Mouse (Mus musculus): ENCODE data around the gene Aig1. TPM values are rescaled to one million over a fixed set of nuclear protein-coding genes. Genes with fewer than 3 reads are reported as not detected.

The Aig1 gene
- polyA plus RNA-seq, 1 experiment: 11.3 TPM

DNA sequence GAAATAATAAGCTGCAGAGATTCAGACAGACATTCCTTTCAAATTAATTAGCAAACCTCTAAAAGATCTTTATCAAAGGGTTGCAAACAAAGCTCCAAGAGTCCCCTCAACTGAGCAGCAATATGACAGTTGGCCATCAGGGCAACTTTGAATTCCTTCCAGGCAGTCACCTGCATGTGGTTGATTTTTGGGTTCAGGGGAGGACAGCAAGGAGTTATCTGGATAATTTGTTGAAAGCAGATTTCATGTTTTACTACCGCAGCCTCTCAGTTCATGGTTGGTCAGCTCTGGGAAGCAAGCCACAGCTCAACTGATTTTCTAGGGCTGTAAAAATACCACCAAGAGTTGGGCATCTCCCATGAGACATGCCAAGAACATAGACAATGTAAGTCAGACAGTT lies 98.1 kb downstream of the Aig1 start:
- H3K79me3 ChIP-seq (ENCODE audit: low read depth): no peaks in the 10 kb centered on the region
- H3ac ChIP-seq (ENCODE audit: control insufficient read depth, insufficient read length, low read depth): no peak overlapping the region
- H3K79me2 ChIP-seq (ENCODE audit: control insufficient read depth, insufficient read depth): no peaks in the 10 kb centered on the region
- TF ChIP-seq MAX (IDR thresholded peaks at IDR 0.05) (no peak), FOSL1 (IDR thresholded peaks at IDR 0.05; ENCODE audit: insufficient read depth, low read length, poor library complexity, severe bottlenecking) (no peak), CTCF (IDR thresholded peaks at IDR 0.05; ENCODE audit: control insufficient read depth, insufficient read depth, insufficient read length) (no peak), CEBPB (IDR thresholded peaks at IDR 0.05; ENCODE audit: low read depth) (no peak), USF1 (IDR thresholded peaks at IDR 0.05; ENCODE audit: low read depth) (no peak), MYOD1 (IDR thresholded peaks at IDR 0.05; ENCODE audit: control insufficient read depth, insufficient read length, low read depth) (no peak), MYOG (IDR thresholded peaks at IDR 0.05; ENCODE audit: control insufficient read depth, extremely low read depth, insufficient read length) (no peak)
- H3K4me3 ChIP-seq (ENCODE audit: insufficient read depth, poor library complexity, severe bottlenecking): no peak overlapping the region
- H3K36me3 ChIP-seq (ENCODE audit: control insufficient read depth, insufficient read depth): no peaks in the 10 kb centered on the region
- no peaks in the 10 kb centered on the region for H3K27me3 ChIP-seq (ENCODE audit: control insufficient read depth, insufficient read depth, insufficient read length)

DNA sequence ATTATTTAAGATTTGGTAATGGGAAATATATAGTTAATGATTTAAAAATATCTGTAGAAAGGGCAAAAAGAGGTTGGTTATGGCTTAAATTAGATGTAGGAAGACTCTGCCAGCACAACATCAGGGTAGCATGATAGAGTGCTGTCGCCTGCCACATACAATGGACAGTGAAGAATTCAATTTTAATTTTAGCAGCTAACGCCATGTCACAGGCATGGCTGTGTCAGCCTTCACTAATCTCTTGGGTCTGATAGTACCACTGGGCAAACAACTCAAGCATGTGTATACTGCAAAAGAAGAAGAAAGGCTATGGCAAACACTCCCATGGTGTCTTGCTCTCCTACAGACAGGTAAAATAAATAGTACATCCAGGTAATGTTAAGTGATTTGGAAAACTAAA lies 99.0 kb downstream of the Aig1 start:
- TF ChIP-seq CEBPB (IDR thresholded peaks at IDR 0.05; ENCODE audit: low read depth) (no peak), MYOG (IDR thresholded peaks at IDR 0.05; ENCODE audit: control insufficient read depth, extremely low read depth, insufficient read length) (no peak), FOSL1 (IDR thresholded peaks at IDR 0.05; ENCODE audit: insufficient read depth, low read length, poor library complexity, severe bottlenecking) (no peak), MAX (IDR thresholded peaks at IDR 0.05) (no peak)
- Histone ChIP-seq H3K27me3 (ENCODE audit: control insufficient read depth, insufficient read depth, insufficient read length) (no peaks in the 10 kb centered on the region), H3K79me3 (ENCODE audit: low read depth) (no peaks in the 10 kb centered on the region), H3K4me3 (ENCODE audit: insufficient read depth, poor library complexity, severe bottlenecking) (no peak overlapping the region), H3ac (ENCODE audit: control insufficient read depth, insufficient read length, low read depth) (no peak overlapping the region), H3K79me2 (ENCODE audit: control insufficient read depth, insufficient read depth) (no peaks in the 10 kb centered on the region), H3K36me3 (ENCODE audit: control insufficient read depth, insufficient read depth) (no peaks in the 10 kb centered on the region)

DNA sequence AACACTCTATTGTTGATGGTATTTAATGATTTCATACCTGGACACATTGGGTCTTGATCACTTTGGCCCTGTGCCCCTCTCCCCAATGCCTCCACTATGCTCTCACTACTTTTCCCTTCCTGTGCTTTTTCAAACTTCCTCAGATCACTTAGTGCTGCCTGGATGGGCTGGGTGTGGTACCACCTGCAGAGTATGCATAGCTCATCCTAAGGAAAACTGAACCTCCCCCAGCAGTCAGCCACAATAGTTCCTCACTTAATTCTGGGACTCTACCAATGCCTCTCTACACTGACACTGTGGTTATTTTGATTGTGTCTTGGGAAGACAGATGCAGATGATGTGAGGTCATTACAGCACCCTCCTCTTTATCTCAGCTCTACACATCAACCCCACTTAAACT lies 99.9 kb downstream of the Aig1 start:
- no peaks in the 10 kb centered on the region for H3K27me3 ChIP-seq (ENCODE audit: control insufficient read depth, insufficient read depth, insufficient read length)
- H3K4me3 ChIP-seq (ENCODE audit: insufficient read depth, poor library complexity, severe bottlenecking): no peak overlapping the region
- TF ChIP-seq CTCF (IDR thresholded peaks at IDR 0.05; ENCODE audit: control insufficient read depth, insufficient read depth, insufficient read length): no peak
- TF ChIP-seq FOSL1 (IDR thresholded peaks at IDR 0.05; ENCODE audit: insufficient read depth, low read length, poor library complexity, severe bottlenecking): no peak
- no peak for TF ChIP-seq MYOD1 (IDR thresholded peaks at IDR 0.05; ENCODE audit: control insufficient read depth, insufficient read length, low read depth)
- TF ChIP-seq CEBPB (IDR thresholded peaks at IDR 0.05; ENCODE audit: low read depth): no peak
- no peak for TF ChIP-seq USF1 (IDR thresholded peaks at IDR 0.05; ENCODE audit: low read depth)
- no peak for TF ChIP-seq MYOG (IDR thresholded peaks at IDR 0.05; ENCODE audit: control insufficient read depth, extremely low read depth, insufficient read length)
- TF ChIP-seq MAX (IDR thresholded peaks at IDR 0.05): no peak
- no peaks in the 10 kb centered on the region for H3K79me3 ChIP-seq (ENCODE audit: low read depth)
- no peak overlapping the region for H3ac ChIP-seq (ENCODE audit: control insufficient read depth, insufficient read length, low read depth)
- no peaks in the 10 kb centered on the region for H3K79me2 ChIP-seq (ENCODE audit: control insufficient read depth, insufficient read depth)
- no peaks in the 10 kb centered on the region for H3K36me3 ChIP-seq (ENCODE audit: control insufficient read depth, insufficient read depth)

DNA sequence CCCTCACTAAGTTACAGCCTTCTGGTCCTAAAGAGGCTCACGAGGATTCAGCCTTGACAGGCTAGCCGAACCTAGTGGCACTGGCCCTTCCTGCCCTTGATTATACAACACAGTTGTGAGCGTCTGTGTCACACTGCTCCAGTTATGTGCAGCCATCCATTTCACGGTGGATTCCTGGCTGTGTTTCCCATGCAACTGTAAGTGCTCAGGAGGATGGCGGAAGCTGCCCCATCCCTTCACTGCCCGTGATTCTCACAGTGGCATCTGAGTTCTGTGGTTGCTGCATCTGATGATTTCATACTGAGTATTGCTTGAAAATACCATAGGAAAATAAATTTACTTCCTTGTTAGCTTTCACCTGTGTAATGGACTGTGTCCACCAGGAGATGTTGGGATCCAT lies 101.7 kb downstream of the Aig1 start:
- Histone ChIP-seq H3K79me2 (ENCODE audit: control insufficient read depth, insufficient read depth) (no peaks in the 10 kb centered on the region), H3ac (ENCODE audit: control insufficient read depth, insufficient read length, low read depth) (no peak overlapping the region), H3K79me3 (ENCODE audit: low read depth) (no peaks in the 10 kb centered on the region), H3K36me3 (ENCODE audit: control insufficient read depth, insufficient read depth) (no peaks in the 10 kb centered on the region), H3K27me3 (ENCODE audit: control insufficient read depth, insufficient read depth, insufficient read length) (no peaks in the 10 kb centered on the region), H3K4me3 (ENCODE audit: insufficient read depth, poor library complexity, severe bottlenecking) (no peak overlapping the region)
- TF ChIP-seq FOSL1 (IDR thresholded peaks at IDR 0.05; ENCODE audit: insufficient read depth, low read length, poor library complexity, severe bottlenecking) (no peak), CTCF (IDR thresholded peaks at IDR 0.05; ENCODE audit: control insufficient read depth, insufficient read depth, insufficient read length) (no peak), CEBPB (IDR thresholded peaks at IDR 0.05; ENCODE audit: low read depth) (no peak), MAX (IDR thresholded peaks at IDR 0.05) (no peak), MYOG (IDR thresholded peaks at IDR 0.05; ENCODE audit: control insufficient read depth, extremely low read depth, insufficient read length) (no peak), MYOD1 (IDR thresholded peaks at IDR 0.05; ENCODE audit: control insufficient read depth, insufficient read length, low read depth) (no peak), USF1 (IDR thresholded peaks at IDR 0.05; ENCODE audit: low read depth) (no peak)

DNA sequence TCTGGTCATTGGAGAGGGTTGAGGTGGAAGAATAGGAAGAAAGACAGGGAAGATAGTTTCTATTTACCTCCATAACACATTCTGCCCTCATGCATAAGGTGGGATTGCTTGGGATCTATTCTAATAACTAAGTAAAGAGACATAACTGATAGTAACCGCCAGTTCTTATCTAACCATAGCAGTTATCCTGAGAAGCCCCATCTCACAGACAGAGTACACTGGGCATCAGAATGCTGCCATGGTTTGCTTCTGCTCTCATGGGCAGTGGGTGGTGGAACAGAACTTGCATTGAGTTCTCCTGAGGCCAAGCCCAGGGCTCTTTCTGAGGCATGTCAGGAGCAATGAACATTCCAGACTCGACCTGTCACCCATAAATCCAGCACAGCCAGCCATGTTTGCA lies 105.6 kb downstream of the Aig1 start:
- no peak for TF ChIP-seq CEBPB (IDR thresholded peaks at IDR 0.05; ENCODE audit: low read depth)
- no peak overlapping the region for H3K4me3 ChIP-seq (ENCODE audit: insufficient read depth, poor library complexity, severe bottlenecking)
- no peaks in the 10 kb centered on the region for H3K36me3 ChIP-seq (ENCODE audit: control insufficient read depth, insufficient read depth)
- no peaks in the 10 kb centered on the region for H3K79me3 ChIP-seq (ENCODE audit: low read depth)
- no peaks in the 10 kb centered on the region for H3K79me2 ChIP-seq (ENCODE audit: control insufficient read depth, insufficient read depth)
- no peaks in the 10 kb centered on the region for H3K27me3 ChIP-seq (ENCODE audit: control insufficient read depth, insufficient read depth, insufficient read length)
- no peak overlapping the region for H3ac ChIP-seq (ENCODE audit: control insufficient read depth, insufficient read length, low read depth)

DNA sequence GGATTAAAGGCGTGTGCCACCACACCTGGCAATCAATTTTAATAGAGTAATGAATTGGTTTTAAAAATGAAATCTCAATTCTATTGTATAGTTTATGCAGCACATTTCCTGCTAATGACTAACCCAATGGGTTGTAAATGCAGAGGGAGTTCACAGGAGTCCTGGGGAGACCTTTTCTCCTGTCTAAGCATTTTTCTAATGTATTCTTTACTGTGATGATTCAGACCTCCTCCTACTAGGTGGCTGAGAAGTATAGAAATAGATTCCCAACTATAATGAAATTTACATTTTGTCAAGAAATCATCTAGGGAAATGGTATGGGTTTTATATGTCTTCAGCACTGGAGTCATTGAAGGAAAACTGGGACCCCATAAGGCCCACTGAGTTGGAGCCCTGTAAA lies 114.1 kb downstream of the Aig1 start:
- no peaks in the 10 kb centered on the region for H3K79me3 ChIP-seq (ENCODE audit: low read depth)
- TF ChIP-seq MAX (IDR thresholded peaks at IDR 0.05): no peak
- no peak for TF ChIP-seq MYOD1 (IDR thresholded peaks at IDR 0.05; ENCODE audit: control insufficient read depth, insufficient read length, low read depth)
- no peak for TF ChIP-seq CTCF (IDR thresholded peaks at IDR 0.05; ENCODE audit: control insufficient read depth, insufficient read depth, insufficient read length)
- TF ChIP-seq MYOG (IDR thresholded peaks at IDR 0.05; ENCODE audit: control insufficient read depth, extremely low read depth, insufficient read length): no peak
- TF ChIP-seq CEBPB (IDR thresholded peaks at IDR 0.05; ENCODE audit: low read depth): no peak
- TF ChIP-seq USF1 (IDR thresholded peaks at IDR 0.05; ENCODE audit: low read depth): no peak
- TF ChIP-seq FOSL1 (IDR thresholded peaks at IDR 0.05; ENCODE audit: insufficient read depth, low read length, poor library complexity, severe bottlenecking): no peak
- no peaks in the 10 kb centered on the region for H3K79me2 ChIP-seq (ENCODE audit: control insufficient read depth, insufficient read depth)
- H3K27me3 ChIP-seq (ENCODE audit: control insufficient read depth, insufficient read depth, insufficient read length): no peaks in the 10 kb centered on the region
- H3K4me3 ChIP-seq (ENCODE audit: insufficient read depth, poor library complexity, severe bottlenecking): no peak overlapping the region
- no peaks in the 10 kb centered on the region for H3K36me3 ChIP-seq (ENCODE audit: control insufficient read depth, insufficient read depth)
- no peak overlapping the region for H3ac ChIP-seq (ENCODE audit: control insufficient read depth, insufficient read length, low read depth)
